Mouse (Mus musculus): ENCODE data around the gene Gm10644.
A peak's percentile ranks its signal among the peaks of the same experiment; 100 is the strongest.

The Gm10644 gene

GRCm38 (mm10) chr8:83934222-83934621, 20.8 kb downstream of the Gm10644 start:
- DNase-seq: peak in 1 of 2 experiments; percentile 3

- DNase-seq: no peak
Observed at GRCm38 (mm10) chr8:83926266-83926665, 28.7 kb downstream of the Gm10644 start.

GRCm38 (mm10) chr8:83924585-83924984, 30.4 kb downstream of the Gm10644 start:
- no peak for DNase-seq

- DNase-seq: no peak
Observed at GRCm38 (mm10) chr8:83922727-83923126, 32.3 kb downstream of the Gm10644 start.

GRCm38 (mm10) chr8:83921558-83921957, 33.4 kb downstream of the Gm10644 start:
- peak; percentile 84 to 87 for DNase-seq

- DNase-seq: no peak
Observed at GRCm38 (mm10) chr8:83917566-83917965, 37.4 kb downstream of the Gm10644 start.

GRCm38 (mm10) chr8:83916015-83916414, 39.0 kb downstream of the Gm10644 start:
- peak; percentile 55 to 63 for DNase-seq

- DNase-seq: peak in 1 of 2 experiments; percentile 39
Observed at GRCm38 (mm10) chr8:83914860-83915259, 40.1 kb downstream of the Gm10644 start.

- DNase-seq: no peak
Observed at GRCm38 (mm10) chr8:83914232-83914631, 40.8 kb downstream of the Gm10644 start.

- DNase-seq: no peak
Observed at GRCm38 (mm10) chr8:83911809-83912731, 42.9 kb downstream of the Gm10644 start.

- no peak for DNase-seq
Observed at GRCm38 (mm10) chr8:83909311-83909710, 45.7 kb downstream of the Gm10644 start.

GRCm38 (mm10) chr8:83908583-83908982, 46.4 kb downstream of the Gm10644 start:
- DNase-seq: no peak

GRCm38 (mm10) chr8:83902961-83903666, 51.9 kb downstream of the Gm10644 start:
- DNase-seq: peak; percentile 58 to 60

- DNase-seq: no peak
Observed at GRCm38 (mm10) chr8:83901566-83902485, 53.2 kb downstream of the Gm10644 start.

- DNase-seq: peak; percentile 76 to 81
Observed at GRCm38 (mm10) chr8:83900957-83901270, 54.1 kb downstream of the Gm10644 start.

GRCm38 (mm10) chr8:83900266-83900956, 54.6 kb downstream of the Gm10644 start:
- no peak for DNase-seq

- DNase-seq: peak; percentile 95 to 96
Observed at GRCm38 (mm10) chr8:83899363-83900252, 55.4 kb downstream of the Gm10644 start, which contains the start of gene Adgrl1. TSS of gene Adgrl1 (plus strand) at chr8:83900105.

- peak; percentile 84 to 86 for DNase-seq
Observed at GRCm38 (mm10) chr8:83898985-83899362, 56.0 kb downstream of the Gm10644 start.

- DNase-seq: peak; percentile 46 to 53
Observed at GRCm38 (mm10) chr8:83898456-83898855, 56.5 kb downstream of the Gm10644 start.

GRCm38 (mm10) chr8:83897211-83897610, 57.8 kb downstream of the Gm10644 start:
- peak; percentile 81 to 84 for DNase-seq

GRCm38 (mm10) chr8:83896461-83896860, 58.5 kb downstream of the Gm10644 start:
- DNase-seq: no peak
